Mouse (Mus musculus): ENCODE results near the gene Tec.

DNA sequence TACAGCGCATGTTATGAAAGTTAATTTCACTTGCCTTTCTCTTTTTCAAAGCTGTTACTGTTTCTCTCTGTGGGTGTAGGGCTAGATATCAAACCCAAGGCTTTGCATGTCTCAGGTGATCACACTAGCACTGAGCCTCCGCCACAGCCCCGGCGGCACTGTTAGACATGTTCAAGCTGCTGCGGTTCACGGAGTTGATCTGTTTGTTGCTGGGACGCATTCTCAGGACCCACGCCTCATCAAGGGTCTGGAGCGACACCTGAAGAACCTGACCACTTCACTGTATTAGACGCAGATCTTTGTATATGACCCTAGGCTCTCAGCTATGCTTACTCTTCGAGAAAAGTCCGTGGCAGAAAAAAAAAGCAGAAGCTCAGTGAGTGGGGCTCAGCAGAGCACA lies 10.0 kb downstream of the Tec start:
- TF ChIP-seq ZNF384 (IDR thresholded peaks at IDR 0.05; ENCODE audit: low read depth, low read length) (no peak), HCFC1 (IDR thresholded peaks at IDR 0.05; ENCODE audit: borderline replicate concordance, insufficient read depth, low read length) (no peak), CHD2 (IDR thresholded peaks at IDR 0.05; ENCODE audit: low read depth, low read length) (no peak)

Measured in ES-E14 (cell line).